Mouse (Mus musculus): ENCODE results near the gene Cd24a. TPM values are rescaled to one million over a fixed set of nuclear protein-coding genes. Genes with fewer than 3 reads are reported as not detected.

Gene Cd24a
- 10 to 100 TPM in 1 of 2 experiments, 1 to 10 TPM in 1; 5.0 to 19.7 TPM for total RNA-seq (2021)
- polyA plus RNA-seq (2012; rRNA removed): 10.8 and 36.4 TPM in 2 replicates
- long read RNA-seq, partial matches to known transcripts: 0 of 3 reads
- long read RNA-seq, other reads (novel, unspliced or antisense): 0 of 3 reads

- H3K36me3 ChIP-seq (ENCODE audit: control insufficient read depth, insufficient read depth, low read length): no peaks in the 10 kb centered on the region
- peaks cover 3% of the 10 kb centered on the region for H3K4me1 ChIP-seq (ENCODE audit: control insufficient read depth, insufficient read depth, low read length)
- TF ChIP-seq CTCF (IDR thresholded peaks at IDR 0.05) (no peak), EP300 (IDR thresholded peaks at IDR 0.05; ENCODE audit: insufficient read depth, low read depth, low read length) (no peak), POLR2A (IDR thresholded peaks at IDR 0.05; ENCODE audit: insufficient read depth, low read depth, low read length) (no peak)
- peak within 1 kb of the TSS; percentile 41 for H3K4me3 ChIP-seq
- H3K27me3 ChIP-seq (ENCODE audit: control insufficient read depth, insufficient read depth, low read length): peaks cover 6% of the 10 kb centered on the region
- WGBS: 6% methylated on average over 6 of the region's 6 CpGs
- H3K27ac ChIP-seq: no peak within 1 kb of the TSS
- peak within 1 kb of the TSS; percentile 48 for H3K9ac ChIP-seq (ENCODE audit: low read depth, low read length)
- intact Hi-C loops (cut with DNase I): loop anchor here (10.0 kb wide), 1 partner anchor 497 kb away; no protein-coding TSS in a partner anchor
- no peaks in the 10 kb centered on the region for H3K79me2 ChIP-seq (replicated peaks; ENCODE audit: control insufficient read depth, insufficient read depth, low read length)
- no peak for DNase-seq
These were observed at the start of gene Cd24a for GRCm38 (mm10) chr10:43577997-43578331. Cd24a (plus strand) TSS chr10:43578284.

GRCm38 (mm10) chr10:43534382-43534781 lies 43.7 kb upstream of the Cd24a start:
- H3K4me3 ChIP-seq: no peak overlapping the region
- 39% methylated on average over 1 of the region's 1 CpGs for WGBS
- H3K36me3 ChIP-seq (ENCODE audit: control insufficient read depth, insufficient read depth, low read length): peaks cover 3% of the 10 kb centered on the region; the same call in 1 of the 2 replicates
- DNase-seq: no peak
- H3K4me1 ChIP-seq (ENCODE audit: control insufficient read depth, insufficient read depth, low read length): peaks cover 3% of the 10 kb centered on the region
- H3K27me3 ChIP-seq (ENCODE audit: control insufficient read depth, insufficient read depth, low read length): no peaks in the 10 kb centered on the region
- TF ChIP-seq EP300 (IDR thresholded peaks at IDR 0.05; ENCODE audit: insufficient read depth, low read depth, low read length) (no peak), POLR2A (IDR thresholded peaks at IDR 0.05; ENCODE audit: insufficient read depth, low read depth, low read length) (no peak), CTCF (IDR thresholded peaks at IDR 0.05) (no peak)
- intact Hi-C loops (cut with DNase I): loop anchor here (10.0 kb wide), 1 partner anchor 1530 kb away; the partner anchor contains the start of gene Prep
- H3K79me2 ChIP-seq (replicated peaks; ENCODE audit: control insufficient read depth, insufficient read depth, low read length): 0 out of 2 replicates have a peak, but pooled peaks cover 1% of the 10 kb centered on the region
- no peak overlapping the region for H3K9ac ChIP-seq (ENCODE audit: low read depth, low read length)
- no peak overlapping the region for H3K27ac ChIP-seq

GRCm38 (mm10) chr10:43537652-43538051 lies 40.4 kb upstream of the Cd24a start:
- Histone ChIP-seq H3K4me3 (no peak overlapping the region), H3K9ac (ENCODE audit: low read depth, low read length) (no peak overlapping the region), H3K4me1 (ENCODE audit: control insufficient read depth, insufficient read depth, low read length) (peaks cover 4% of the 10 kb centered on the region), H3K79me2 (replicated peaks; ENCODE audit: control insufficient read depth, insufficient read depth, low read length) (peaks cover 1% of the 10 kb centered on the region; the same call in 1 of the 2 replicates), H3K27ac (no peak overlapping the region), H3K36me3 (ENCODE audit: control insufficient read depth, insufficient read depth, low read length) (peaks cover 3% of the 10 kb centered on the region; the same call in 1 of the 2 replicates), H3K27me3 (ENCODE audit: control insufficient read depth, insufficient read depth, low read length) (no peaks in the 10 kb centered on the region)
- no peak for DNase-seq
- TF ChIP-seq POLR2A (IDR thresholded peaks at IDR 0.05; ENCODE audit: insufficient read depth, low read depth, low read length) (no peak), EP300 (IDR thresholded peaks at IDR 0.05; ENCODE audit: insufficient read depth, low read depth, low read length) (no peak), CTCF (IDR thresholded peaks at IDR 0.05) (no peak)
- 77% methylated on average over 7 of the region's 7 CpGs for WGBS
- intact Hi-C loops (cut with DNase I): loop anchor here (10.0 kb wide), 1 partner anchor 1527 kb away; the partner anchor contains the start of gene Prep

GRCm38 (mm10) chr10:43538831-43539230 lies 39.3 kb upstream of the Cd24a start:
- TF ChIP-seq POLR2A (IDR thresholded peaks at IDR 0.05; ENCODE audit: insufficient read depth, low read depth, low read length) (no peak), CTCF (IDR thresholded peaks at IDR 0.05) (no peak), EP300 (IDR thresholded peaks at IDR 0.05; ENCODE audit: insufficient read depth, low read depth, low read length) (no peak)
- Histone ChIP-seq H3K4me1 (ENCODE audit: control insufficient read depth, insufficient read depth, low read length) (peaks cover 4% of the 10 kb centered on the region), H3K9ac (ENCODE audit: low read depth, low read length) (no peak overlapping the region), H3K27ac (no peak overlapping the region; the same call in 1 of the 2 replicates), H3K36me3 (ENCODE audit: control insufficient read depth, insufficient read depth, low read length) (peaks cover 3% of the 10 kb centered on the region; the same call in 1 of the 2 replicates), H3K79me2 (replicated peaks; ENCODE audit: control insufficient read depth, insufficient read depth, low read length) (no peaks in the 10 kb centered on the region; the same call in 1 of the 2 replicates), H3K4me3 (no peak overlapping the region), H3K27me3 (ENCODE audit: control insufficient read depth, insufficient read depth, low read length) (no peaks in the 10 kb centered on the region)
- 78% methylated on average over 5 of the region's 5 CpGs for WGBS
- intact Hi-C loops (cut with DNase I): loop anchor here (10.0 kb wide), 1 partner anchor 1526 kb away; the partner anchor contains the start of gene Prep
- no peak for DNase-seq

GRCm38 (mm10) chr10:43539746-43540310 lies 38.3 kb upstream of the Cd24a start:
- TF ChIP-seq EP300 (IDR thresholded peaks at IDR 0.05; ENCODE audit: insufficient read depth, low read depth, low read length) (no peak), CTCF (IDR thresholded peaks at IDR 0.05) (no peak), POLR2A (IDR thresholded peaks at IDR 0.05; ENCODE audit: insufficient read depth, low read depth, low read length) (no peak)
- WGBS: 12% methylated on average over 12 of the region's 12 CpGs
- Histone ChIP-seq H3K9ac (ENCODE audit: low read depth, low read length) (peak overlapping the region; percentile 97), H3K27me3 (ENCODE audit: control insufficient read depth, insufficient read depth, low read length) (no peaks in the 10 kb centered on the region), H3K36me3 (ENCODE audit: control insufficient read depth, insufficient read depth, low read length) (peaks cover 3% of the 10 kb centered on the region; the same call in 1 of the 2 replicates), H3K79me2 (replicated peaks; ENCODE audit: control insufficient read depth, insufficient read depth, low read length) (no peaks in the 10 kb centered on the region; the same call in 1 of the 2 replicates), H3K27ac (peak overlapping the region; percentile 93), H3K4me3 (peak overlapping the region; percentile 75), H3K4me1 (ENCODE audit: control insufficient read depth, insufficient read depth, low read length) (peaks cover 4% of the 10 kb centered on the region)
- DNase-seq: no peak
- intact Hi-C loops (cut with DNase I): loop anchor here (1.0 to 10.0 kb wide), 3 partner anchors 61 to 1525 kb away; partner anchors contain the start of genes Prep, Qrsl1 and Rtn4ip1
